Mouse (Mus musculus) inflammation-experienced regulatory T-cells, adult 6 months (primary cell): ENCODE data around the gene Olfr1508. TPM values are rescaled to one million over a fixed set of nuclear protein-coding genes. Genes with fewer than 3 reads are reported as not detected.
"Not testable (repeated sequence)": the region's sequence is repeated elsewhere in the genome, so short reads cannot be mapped to it uniquely, and the experiment has no call there.

Experiments
- ATAC-seq: one replicate; pipeline ENCODE4 v1.8.0; 2017
- polyA plus RNA-seq, 3 experiments: library from polyadenylated mRNA; unstranded; fragments of 100-300 nt; shearing (Covaris generic); gene quantifications; one replicate each; pipeline ENCODE4 v1.2.1; 2017

Gene Olfr1508
- polyA plus RNA-seq: not detected

DNA sequence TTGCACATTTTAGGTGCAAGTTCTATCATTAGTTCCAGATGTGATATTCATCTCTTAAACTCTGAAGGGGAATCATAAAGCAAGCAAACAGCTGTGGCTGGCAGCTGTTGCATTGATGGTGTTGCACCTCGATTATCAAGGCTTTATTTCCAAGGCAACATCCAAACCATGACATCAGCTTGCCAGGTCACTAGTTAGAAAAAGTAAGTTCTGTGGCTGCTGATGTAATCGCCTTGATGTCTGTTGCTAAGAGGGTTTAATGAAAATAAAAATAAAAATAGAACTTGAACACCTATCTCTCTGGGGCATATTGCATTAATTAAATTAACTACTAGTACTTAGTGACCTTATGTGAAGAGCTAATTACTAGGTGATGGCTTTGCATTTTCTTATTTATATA lies at the start of gene Olfr1508:
TSS of gene Olfr1508 (minus strand) at position 101 of the 400 bp plus-strand sequence.
- no peak for ATAC-seq

DNA sequence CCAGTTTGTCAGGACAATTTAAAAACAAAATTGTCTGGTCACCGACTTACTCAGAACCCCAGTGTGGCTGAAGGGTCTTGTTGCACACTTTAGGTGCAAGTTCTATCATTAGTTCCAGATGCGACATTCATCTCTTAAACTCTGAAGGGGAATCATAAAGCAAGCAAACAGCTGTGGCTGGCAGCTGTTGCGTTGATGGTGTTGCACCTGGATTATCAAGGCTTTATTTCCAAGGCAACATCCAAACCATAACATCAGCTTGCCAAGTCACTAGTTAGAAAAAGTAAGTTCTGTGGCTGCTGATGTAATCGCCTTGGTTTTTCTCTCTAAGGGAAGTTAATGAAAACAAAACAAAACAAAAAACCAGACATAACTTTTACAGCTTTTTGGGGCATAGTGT lies 28.2 kb upstream of the Olfr1508 start, which contains the start of gene Olfr1507:
TSS of gene Olfr1507 (minus strand) at position 234 of the 400 bp plus-strand sequence.
- no peak for ATAC-seq

DNA sequence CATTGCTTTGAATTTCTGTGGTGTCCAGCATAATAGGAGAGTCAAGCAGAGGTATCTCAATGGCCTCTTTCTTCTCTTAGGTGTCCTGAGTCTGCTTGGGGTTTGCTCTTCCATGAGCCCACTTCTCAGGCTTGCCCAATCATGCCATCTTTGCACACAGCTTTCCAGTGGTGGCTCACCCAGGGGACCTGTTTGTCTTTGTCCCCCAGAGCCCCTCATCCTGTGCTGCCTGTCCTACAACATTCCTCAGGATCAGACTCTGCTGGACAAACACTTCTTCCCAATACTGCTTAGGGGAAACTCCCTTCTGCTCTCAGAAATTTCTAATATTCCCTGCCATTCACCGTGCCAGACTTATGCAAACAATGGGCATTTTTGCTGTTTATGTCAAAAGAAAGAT lies 1.6 kb downstream of the Olfr1508 start:
- ATAC-seq: no peak

DNA sequence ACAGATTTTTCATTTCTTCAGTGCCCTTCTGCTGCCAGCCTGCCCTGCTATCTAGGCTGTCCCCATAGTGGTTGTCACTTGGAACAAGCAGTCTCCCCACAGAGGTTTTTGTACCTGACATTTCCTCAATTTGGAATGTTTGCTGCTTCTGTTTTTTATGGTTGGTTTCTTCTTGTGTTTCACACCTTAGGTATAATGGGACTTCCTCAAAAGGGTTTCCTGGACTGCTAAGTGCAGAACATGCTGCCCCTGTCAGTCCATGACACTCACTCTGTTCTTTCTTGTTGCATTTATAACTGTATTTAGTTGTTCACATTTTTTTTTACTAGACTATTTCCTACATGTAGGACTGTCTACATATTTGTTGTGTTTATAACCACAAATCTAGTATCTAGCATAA lies 5.4 kb downstream of the Olfr1508 start:
- ATAC-seq: no peak

DNA sequence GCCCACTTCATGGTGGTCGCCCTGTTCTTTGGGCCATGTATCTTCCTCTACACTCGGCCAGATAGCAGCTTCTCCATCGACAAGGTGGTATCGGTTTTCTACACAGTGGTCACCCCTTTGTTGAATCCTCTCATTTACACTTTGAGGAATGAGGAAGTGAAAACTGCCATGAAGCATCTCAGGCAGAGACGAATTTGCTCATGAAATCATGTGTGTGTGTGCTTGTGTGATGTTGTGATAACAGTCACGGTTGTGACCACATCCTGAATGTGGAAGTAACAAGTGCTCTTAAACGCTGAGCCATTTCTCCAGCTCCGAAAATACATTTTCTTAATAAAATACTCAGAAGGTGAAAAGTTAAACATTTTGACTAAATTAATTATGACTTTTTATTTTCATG lies 16.2 kb downstream of the Olfr1508 start:
- no peak for ATAC-seq

DNA sequence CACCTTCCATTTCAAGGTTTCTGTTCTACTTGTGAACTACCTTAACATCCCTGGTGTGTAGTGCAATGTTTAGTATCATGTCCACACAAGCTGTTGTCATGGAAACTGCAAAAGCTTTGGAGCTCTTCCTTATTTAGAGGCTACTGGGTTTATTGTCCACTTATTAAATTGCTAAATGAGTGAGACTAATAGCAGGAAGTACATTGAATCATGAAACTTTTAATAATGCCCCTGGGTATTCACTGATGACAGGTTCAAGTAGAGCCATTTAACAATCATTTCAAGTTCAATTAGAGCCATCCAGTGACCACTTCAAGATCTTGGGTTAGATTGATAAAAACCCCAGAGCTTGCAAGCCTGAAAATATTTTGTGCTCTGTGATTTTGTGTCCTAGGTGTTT lies 24.6 kb downstream of the Olfr1508 start, which contains the start of gene Olfr1509:
TSS of gene Olfr1509 (plus strand) at position 301 of the 400 bp plus-strand sequence.
- ATAC-seq: no peak

DNA sequence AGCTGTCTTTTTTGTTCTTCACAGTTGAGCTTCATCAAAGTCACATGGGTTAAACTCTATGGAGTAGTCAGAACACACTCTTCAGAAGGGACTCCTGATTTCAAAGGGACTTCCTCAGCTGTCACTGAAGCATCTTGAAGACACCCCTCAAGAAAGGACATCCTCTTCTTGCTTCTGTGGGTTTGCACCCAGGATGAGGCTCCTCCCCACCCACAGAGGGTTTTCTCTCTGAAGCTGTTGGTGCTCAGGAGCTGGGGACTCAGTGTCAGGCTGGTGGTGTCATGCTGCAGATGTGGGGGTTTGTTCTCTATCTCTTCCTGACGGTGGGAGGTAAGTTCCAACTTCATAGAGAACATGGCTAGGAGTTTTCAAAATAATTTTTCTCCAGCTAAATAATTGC lies 39.6 kb downstream of the Olfr1508 start:
- no peak for ATAC-seq

DNA sequence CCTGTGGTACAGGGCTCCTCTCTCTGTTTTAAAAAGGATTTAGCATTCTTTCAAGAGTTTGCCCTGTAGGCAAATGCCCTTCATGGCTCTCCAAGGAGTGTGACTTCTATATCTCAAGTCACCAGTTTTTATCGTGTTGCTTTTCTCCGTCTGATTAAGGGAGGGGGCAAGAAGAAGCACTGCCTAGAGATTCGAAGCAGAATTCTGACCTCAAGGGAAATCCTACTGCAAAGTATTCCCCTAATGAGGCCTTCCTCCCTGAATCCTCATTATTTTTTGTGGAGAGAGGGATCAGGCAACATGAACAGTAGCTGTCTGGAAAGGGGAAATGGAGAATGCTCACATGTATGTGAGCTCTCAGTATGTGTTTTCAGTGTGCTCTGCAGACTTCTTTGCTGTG lies 53.0 kb downstream of the Olfr1508 start, which contains the start of gene Olfr1510:
TSS of gene Olfr1510 (minus strand) at position 101 of the 400 bp plus-strand sequence.
- ATAC-seq: no peak

DNA sequence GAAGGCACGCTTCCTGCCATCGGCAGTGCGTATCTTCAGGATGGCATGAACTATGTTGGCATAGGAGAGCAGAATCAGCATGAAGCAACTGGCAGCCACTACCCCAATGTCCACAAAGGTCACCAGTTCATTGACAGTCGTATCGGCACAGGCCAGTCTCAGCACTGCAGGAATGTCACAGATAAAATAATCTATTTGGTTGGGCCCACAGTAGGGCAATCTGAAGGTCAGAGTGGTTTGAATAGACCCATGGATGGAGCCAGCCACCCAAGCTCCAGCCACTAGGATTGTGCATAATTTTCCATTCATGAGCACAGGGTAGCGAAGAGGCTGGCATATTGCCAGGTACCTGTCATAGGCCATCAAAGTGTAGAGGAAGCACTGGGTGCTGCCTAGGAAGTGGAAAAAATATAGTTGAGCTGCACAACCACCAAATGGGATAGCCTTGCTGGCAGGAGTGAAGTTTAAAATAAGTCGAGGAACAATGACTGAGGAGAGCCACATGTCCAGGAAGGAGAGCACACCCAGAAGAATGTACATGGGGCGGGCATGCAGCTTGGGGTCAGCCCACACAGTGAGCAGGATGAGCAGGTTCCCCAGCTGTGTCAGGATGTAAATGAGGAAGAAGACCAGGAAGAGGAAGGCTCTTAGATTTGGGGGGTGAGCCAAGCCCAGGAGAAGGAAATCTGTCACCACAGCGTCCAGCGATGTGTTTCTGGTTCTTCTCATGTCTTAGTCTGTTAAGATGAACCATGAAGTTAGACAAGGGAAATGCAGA lies 57.0 kb downstream of the Olfr1508 start:
- not testable (repeated sequence) for ATAC-seq

Other genes with a start within 250 kb of the Olfr1508 start
- 10 to 100 TPM; 61.5 to 84.9 (median 76.6) TPM for gene Chd8, start 209.7 kb downstream of the Olfr1508 start, polyA plus RNA-seq
- 10 to 100 TPM; 72.4 to 95.3 (median 75.9) TPM for gene Tox4, start 188.3 kb downstream of the Olfr1508 start, polyA plus RNA-seq
- 10 to 100 TPM; 17.2 to 25.9 (median 23.6) TPM for gene Rab2b, start 187.9 kb downstream of the Olfr1508 start, polyA plus RNA-seq
- gene Mettl3, start 162.4 kb downstream of the Olfr1508 start, polyA plus RNA-seq: 10 to 100 TPM; 37.5 to 63.7 (median 40.4) TPM
- 1 to 10 TPM; 1.5 to 4.4 (median 3.9) TPM for gene Sall2, start 138.7 kb downstream of the Olfr1508 start, polyA plus RNA-seq
- not detected for gene Olfr1513, start 111.1 kb downstream of the Olfr1508 start, polyA plus RNA-seq
- gene Olfr1512, start 88.3 kb downstream of the Olfr1508 start, polyA plus RNA-seq: not detected
- gene Olfr1511, start 70.1 kb downstream of the Olfr1508 start, polyA plus RNA-seq: not detected
- under 1 TPM in 1 of 3 experiments, not detected in 2; 0.17 TPM for gene Olfr1510, start 53.1 kb downstream of the Olfr1508 start, polyA plus RNA-seq
- gene Olfr1509, start 24.5 kb downstream of the Olfr1508 start, polyA plus RNA-seq: not detected
- gene Olfr1507, start 28.3 kb upstream of the Olfr1508 start, polyA plus RNA-seq: under 1 TPM in 1 of 3 experiments, not detected in 2; 0.63 TPM